Mouse (Mus musculus): ENCODE data around the gene Stmn1. TPM values are rescaled to one million over a fixed set of nuclear protein-coding genes. Genes with fewer than 3 reads are reported as not detected.

Gene Stmn1
- 55.3 TPM for polyA plus RNA-seq (2014; fragmentation: Illumina TruSeq; extraction: RNeasy Lipid Tissue Mini Kit (QIAGEN cat#74804); ENCODE audit: low read depth, low replicate concordance)

DNA sequence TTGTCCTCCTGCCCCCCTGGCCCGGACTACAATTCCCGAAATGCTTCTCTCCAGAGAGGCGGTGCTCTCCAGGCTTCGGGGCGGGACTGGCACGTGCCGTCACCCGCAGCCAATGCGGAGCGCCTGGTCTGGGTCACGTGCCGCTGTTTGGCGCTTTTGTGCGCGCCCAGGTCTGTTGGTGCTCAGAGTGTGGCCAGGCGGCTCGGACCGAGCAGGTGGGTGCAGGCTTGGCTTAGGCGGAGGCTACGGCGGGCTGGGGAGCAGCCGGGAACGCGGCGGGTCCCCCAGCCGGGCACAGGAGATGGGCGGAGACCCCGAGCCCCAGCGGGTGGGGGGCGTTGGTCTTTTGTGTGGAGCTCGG is at the start of gene Stmn1:
Stmn1 (plus strand) TSS at position 106 of the 361 bp plus-strand sequence.

DNA sequence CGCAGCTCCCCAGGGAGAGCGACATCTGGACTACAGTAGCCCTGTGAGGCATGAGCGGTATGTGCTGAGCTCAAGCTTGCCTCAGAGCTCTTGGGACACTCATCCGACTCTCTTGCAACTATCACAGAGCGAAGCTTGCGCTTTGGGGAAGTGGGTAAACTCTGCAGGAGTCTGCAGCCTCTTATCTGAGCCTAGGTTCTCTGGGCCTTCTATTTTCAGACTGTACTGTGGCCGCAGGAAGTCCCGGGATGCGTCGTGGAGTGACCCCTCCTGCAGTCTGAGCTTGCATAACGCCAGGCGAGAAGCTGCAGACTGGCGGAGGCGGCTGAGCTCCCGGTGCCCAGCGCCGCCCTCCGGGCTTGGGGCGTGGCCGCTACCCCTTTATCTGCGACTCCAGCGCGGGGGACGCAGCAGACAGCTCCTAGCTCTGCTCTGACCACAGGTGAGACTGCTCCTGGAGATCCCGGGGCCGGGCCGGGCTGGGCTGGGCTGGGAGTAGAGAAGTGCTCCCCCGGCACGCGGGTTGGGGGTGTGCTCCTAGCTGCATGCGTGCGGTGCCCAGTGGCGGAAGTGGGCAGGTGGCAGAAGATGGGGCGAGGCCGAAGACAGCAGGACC is 28.6 kb downstream of the Stmn1 start, which contains the start of gene Paqr7:
Paqr7 (plus strand) TSS at position 103 of the 616 bp plus-strand sequence.

DNA sequence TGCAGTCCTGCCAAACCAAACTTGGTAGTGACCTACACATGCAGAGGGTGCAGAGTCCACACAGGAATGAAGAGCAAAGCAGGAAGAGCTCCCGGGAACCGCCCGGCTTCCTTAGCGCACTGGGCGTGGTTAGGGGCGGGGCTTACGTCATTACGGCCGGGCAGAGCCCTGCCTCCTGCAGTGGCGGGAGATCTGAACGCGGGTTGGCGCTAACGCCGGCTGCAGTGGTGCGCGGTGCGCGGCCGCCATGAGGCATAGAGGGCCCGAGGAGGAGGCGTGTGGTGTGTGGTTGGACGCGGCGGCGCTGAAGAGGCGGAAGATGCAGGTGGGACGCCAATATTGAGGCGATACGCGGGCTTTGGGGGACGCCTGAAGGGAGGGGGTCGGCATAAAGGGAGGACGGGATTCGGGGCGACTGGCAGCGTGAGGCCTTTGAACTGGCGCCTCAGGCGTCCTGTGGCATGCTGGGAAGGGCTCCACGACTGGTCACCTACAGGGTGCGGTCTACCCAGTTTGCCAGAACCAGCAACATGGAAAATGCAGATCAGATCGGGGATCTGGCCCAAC is 42.8 kb downstream of the Stmn1 start, which contains the start of gene Aunip:
Aunip (plus strand) TSS at position 155 of the 567 bp plus-strand sequence.

Other genes with a start within 250 kb of the Stmn1 start
- gene Catsper4, start 240.9 kb upstream of the Stmn1 start, polyA plus RNA-seq (2014; fragmentation: Illumina TruSeq; extraction: RNeasy Lipid Tissue Mini Kit (QIAGEN cat#74804); ENCODE audit: low read depth, low replicate concordance): not detected
- 0.65 TPM for gene Cnksr1, start 229.9 kb upstream of the Stmn1 start, polyA plus RNA-seq (2014; fragmentation: Illumina TruSeq; extraction: RNeasy Lipid Tissue Mini Kit (QIAGEN cat#74804); ENCODE audit: low read depth, low replicate concordance)
- not detected for gene E130218I03Rik, start 224.7 kb upstream of the Stmn1 start, polyA plus RNA-seq (2014; fragmentation: Illumina TruSeq; extraction: RNeasy Lipid Tissue Mini Kit (QIAGEN cat#74804); ENCODE audit: low read depth, low replicate concordance)
- not detected for gene Zfp593, start 222.7 kb upstream of the Stmn1 start, polyA plus RNA-seq (2014; fragmentation: Illumina TruSeq; extraction: RNeasy Lipid Tissue Mini Kit (QIAGEN cat#74804); ENCODE audit: low read depth, low replicate concordance)
- not detected for gene Gm30191, start 221.4 kb upstream of the Stmn1 start, polyA plus RNA-seq (2014; fragmentation: Illumina TruSeq; extraction: RNeasy Lipid Tissue Mini Kit (QIAGEN cat#74804); ENCODE audit: low read depth, low replicate concordance)
- not detected for gene Grrp1, start 214.2 kb upstream of the Stmn1 start, polyA plus RNA-seq (2014; fragmentation: Illumina TruSeq; extraction: RNeasy Lipid Tissue Mini Kit (QIAGEN cat#74804); ENCODE audit: low read depth, low replicate concordance)
- gene Pdik1l, start 180.4 kb upstream of the Stmn1 start, polyA plus RNA-seq (2014; fragmentation: Illumina TruSeq; extraction: RNeasy Lipid Tissue Mini Kit (QIAGEN cat#74804); ENCODE audit: low read depth, low replicate concordance): 16.7 TPM
- 6.7 TPM for gene Trim63, start 153.2 kb upstream of the Stmn1 start, polyA plus RNA-seq (2014; fragmentation: Illumina TruSeq; extraction: RNeasy Lipid Tissue Mini Kit (QIAGEN cat#74804); ENCODE audit: low read depth, low replicate concordance)
- 9.1 TPM for gene Slc30a2, start 125.1 kb upstream of the Stmn1 start, polyA plus RNA-seq (2014; fragmentation: Illumina TruSeq; extraction: RNeasy Lipid Tissue Mini Kit (QIAGEN cat#74804); ENCODE audit: low read depth, low replicate concordance)
- gene Extl1, start 84.5 kb upstream of the Stmn1 start, polyA plus RNA-seq (2014; fragmentation: Illumina TruSeq; extraction: RNeasy Lipid Tissue Mini Kit (QIAGEN cat#74804); ENCODE audit: low read depth, low replicate concordance): 0.08 TPM
- gene Pafah2, start 72.0 kb upstream of the Stmn1 start, polyA plus RNA-seq (2014; fragmentation: Illumina TruSeq; extraction: RNeasy Lipid Tissue Mini Kit (QIAGEN cat#74804); ENCODE audit: low read depth, low replicate concordance): 47.8 TPM
- gene Paqr7, start 28.4 kb downstream of the Stmn1 start, polyA plus RNA-seq (2014; fragmentation: Illumina TruSeq; extraction: RNeasy Lipid Tissue Mini Kit (QIAGEN cat#74804); ENCODE audit: low read depth, low replicate concordance): 7.0 TPM
- gene Aunip, start 42.7 kb downstream of the Stmn1 start, polyA plus RNA-seq (2014; fragmentation: Illumina TruSeq; extraction: RNeasy Lipid Tissue Mini Kit (QIAGEN cat#74804); ENCODE audit: low read depth, low replicate concordance): not detected
- 44.9 TPM for gene Mtfr1l, start 67.1 kb downstream of the Stmn1 start, polyA plus RNA-seq (2014; fragmentation: Illumina TruSeq; extraction: RNeasy Lipid Tissue Mini Kit (QIAGEN cat#74804); ENCODE audit: low read depth, low replicate concordance)
- 0.61 TPM for gene Selenon, start 83.8 kb downstream of the Stmn1 start, polyA plus RNA-seq (2014; fragmentation: Illumina TruSeq; extraction: RNeasy Lipid Tissue Mini Kit (QIAGEN cat#74804); ENCODE audit: low read depth, low replicate concordance)
- 2.1 TPM for gene Man1c1, start 236.0 kb downstream of the Stmn1 start, polyA plus RNA-seq (2014; fragmentation: Illumina TruSeq; extraction: RNeasy Lipid Tissue Mini Kit (QIAGEN cat#74804); ENCODE audit: low read depth, low replicate concordance)